Mouse (Mus musculus) spleen, postnatal 4 days (tissue): Measurements from ENCODE around the gene Man2c1.

Experiments
- DNase-seq, 2 experiments: peaks; one replicate each; pipeline ENCODE4 v3.0.0; 2022; ENCODE audit warnings: low spot score in 2 of 2

Gene Man2c1

GRCm38 (mm10) chr9:57157499-57157898 is 27.0 kb downstream of the Man2c1 start:
- DNase-seq, result no peak

DNA sequence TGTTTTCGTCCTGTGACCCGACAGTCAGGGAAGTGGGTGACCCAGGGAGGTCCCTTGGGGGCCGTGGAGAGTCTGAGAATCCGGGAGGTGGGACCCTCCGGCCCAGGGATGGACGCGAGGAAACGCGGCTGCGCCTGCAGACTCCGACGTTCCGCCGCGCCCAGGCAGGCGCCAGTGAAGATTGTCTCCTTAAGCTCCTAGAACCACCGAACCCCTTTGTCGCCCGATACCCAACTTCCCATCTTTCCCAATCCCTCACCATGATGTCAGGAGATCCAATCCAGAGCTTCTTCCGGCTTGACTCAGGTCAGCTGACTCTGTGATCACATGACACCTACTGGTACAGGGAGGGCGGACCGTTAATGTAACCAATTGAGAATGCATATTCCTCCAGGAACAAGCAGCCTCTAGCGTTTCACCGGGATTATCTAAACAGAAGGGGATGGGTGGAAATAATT is 27.6 kb downstream of the Man2c1 start, which contains the start of gene Commd4:
Gene Commd4, minus strand, starts transcription at position 319 of the 458 bp plus-strand sequence.
- DNase-seq, result peak; percentile 79 to 89

DNA sequence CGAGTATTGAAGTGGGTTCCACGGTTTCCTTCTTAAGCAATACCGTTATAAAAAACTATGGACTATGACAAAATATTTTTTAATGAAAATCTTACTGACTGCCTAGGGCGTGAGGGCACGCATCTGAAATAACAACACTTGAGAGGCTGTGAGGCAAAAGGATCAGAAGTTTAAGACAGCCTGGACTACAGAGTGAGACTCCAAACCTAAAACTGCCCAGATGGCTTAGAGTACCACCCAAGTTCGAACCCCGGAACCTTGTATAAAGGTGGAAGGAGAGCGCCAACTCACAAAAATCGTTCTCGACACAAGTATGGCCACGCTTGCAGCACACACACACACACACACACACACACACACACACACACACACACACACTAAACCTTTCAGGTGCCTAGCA is 28.0 kb downstream of the Man2c1 start:
- peak in 1 of 2 experiments; percentile 55 for DNase-seq

- DNase-seq, result no peak
Observed at GRCm38 (mm10) chr9:57162496-57162895, 32.0 kb downstream of the Man2c1 start.

DNA sequence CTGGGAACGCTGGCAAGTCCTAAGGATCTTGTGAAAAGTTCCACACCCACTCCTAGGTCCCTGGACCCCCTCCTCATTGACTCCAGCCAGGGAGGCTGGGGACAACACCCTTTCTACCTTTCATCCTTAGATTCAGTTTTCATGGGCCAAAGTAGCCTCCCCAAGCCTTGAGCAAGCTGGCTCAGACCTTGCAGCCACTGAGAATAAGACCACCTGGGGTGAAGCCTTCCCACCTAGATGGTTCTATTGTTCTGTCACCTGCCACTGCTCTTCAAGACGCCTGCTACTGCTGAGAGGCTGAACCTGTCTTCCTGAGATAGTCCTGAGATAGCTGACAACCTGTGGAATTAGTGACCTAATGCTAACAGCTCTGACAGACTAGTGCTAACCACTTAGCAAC is 32.6 kb downstream of the Man2c1 start:
- DNase-seq, result no peak

DNA sequence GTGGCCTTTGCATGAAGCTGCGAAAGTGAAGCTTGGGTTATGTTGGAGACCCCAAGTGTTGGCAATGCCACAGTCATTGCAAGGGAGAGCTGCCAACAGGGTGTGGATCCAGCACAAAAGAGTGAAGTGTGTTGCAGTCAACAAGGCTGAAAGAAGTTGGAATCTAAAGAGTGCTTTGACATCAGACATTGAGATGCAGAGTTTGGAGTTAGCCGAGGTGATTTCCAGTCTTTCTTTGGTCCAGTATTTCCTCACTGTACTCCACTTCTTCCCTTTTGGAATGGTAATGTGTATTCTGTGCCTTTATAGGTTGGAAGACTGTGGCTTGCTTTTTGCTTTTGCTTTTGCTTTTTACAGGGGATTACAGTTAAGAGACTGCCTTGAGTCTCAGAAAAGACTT is 35.7 kb downstream of the Man2c1 start:
- DNase-seq, result no peak

DNA sequence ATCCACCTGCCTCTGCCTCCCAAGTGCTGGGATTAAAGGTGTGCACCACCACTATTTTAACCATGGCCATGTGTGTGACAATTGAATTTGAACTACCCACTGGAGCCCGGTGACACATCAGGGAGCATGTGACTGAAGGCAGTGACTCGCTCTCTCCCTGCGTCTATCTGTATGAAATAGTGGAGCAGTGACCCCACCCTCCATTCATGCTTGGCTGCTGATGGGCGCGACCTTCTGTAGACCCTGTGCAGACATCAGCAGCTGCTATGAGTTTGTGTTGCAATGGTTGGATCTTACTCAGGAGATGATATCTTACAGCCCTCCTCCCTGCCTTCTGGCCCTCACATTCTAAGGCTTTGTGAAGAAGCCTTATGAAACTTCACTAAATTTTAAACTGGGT is 37.9 kb downstream of the Man2c1 start:
- no peak for DNase-seq
